Mouse (Mus musculus): ENCODE measurements around the gene Gse1.

DNA sequence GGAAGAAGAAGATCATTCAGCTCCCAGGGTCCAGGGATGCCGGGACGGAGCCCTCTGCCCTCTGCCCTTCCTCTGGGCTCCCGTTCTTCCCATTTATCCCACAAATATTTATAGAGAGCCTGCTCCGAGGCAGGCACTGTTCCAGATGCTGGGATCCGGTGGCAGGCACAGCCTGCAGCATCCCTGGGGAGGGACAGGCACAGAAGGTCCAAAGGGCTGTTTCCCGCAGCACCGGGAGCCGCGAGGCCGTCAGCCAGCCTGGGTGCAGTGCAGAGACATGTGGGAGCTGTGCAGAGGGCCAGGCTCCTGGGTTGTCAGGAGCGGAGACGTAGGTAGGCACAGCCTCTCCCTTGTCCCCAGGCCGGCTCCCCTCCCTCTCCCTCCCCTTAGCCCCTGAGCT is 4.7 kb downstream of the Gse1 start:
- TF ChIP-seq CTCF (IDR thresholded peaks at IDR 0.05; ENCODE audit: borderline replicate concordance, extremely low read depth, insufficient read depth, insufficient read length): no peak
- TF ChIP-seq POLR2A (IDR thresholded peaks at IDR 0.05; ENCODE audit: borderline replicate concordance, extremely low read depth, insufficient read depth, insufficient read length, poor library complexity, severe bottlenecking): no peak

Measured in brain, embryonic 14.5 days (tissue).